Mouse (Mus musculus) liver, adult 2 months (tissue): Measurements from ENCODE around the gene Gm14435. TPM values are rescaled to one million over a fixed set of nuclear protein-coding genes. Genes with fewer than 3 reads are reported as not detected.
"Not testable (repeated sequence)": the region's sequence is repeated elsewhere in the genome, so short reads cannot be mapped to it uniquely, and the experiment has no call there.

Experiments
- DNase-seq: peaks from one replicate; pipeline ENCODE4 v3.0.0-alpha.2; 2011; ENCODE audit warnings: low read depth, low spot score; ENCODE audit errors: extremely low read depth
- H3K27ac ChIP-seq: fragments of 200-500 bp; replicated peaks from 2 replicates; pipeline ENCODE4 v1.5.1; 2012; ENCODE audit warnings: low read depth, mild to moderate bottlenecking, control low read depth, inconsistent platforms, low read length; ENCODE audit not compliant: insufficient read depth
- H3K27me3 ChIP-seq: fragments of 200-500 bp; 2 replicates; pipeline ENCODE4 v1.6.1; 2012; ENCODE audit warnings: mild to moderate bottlenecking, moderate library complexity, low read length, inconsistent platforms; ENCODE audit not compliant: control insufficient read depth, insufficient read depth
- H3K36me3 ChIP-seq: fragments of 200-500 bp; 2 replicates; pipeline ENCODE4 v1.6.1; 2012; ENCODE audit warnings: low read length, inconsistent platforms; ENCODE audit not compliant: control insufficient read depth, insufficient read depth
- H3K4me1 ChIP-seq: fragments of 200-500 bp; 2 replicates; pipeline ENCODE4 v1.6.1; 2011; ENCODE audit warnings: low read length; ENCODE audit not compliant: control insufficient read depth, insufficient read depth
- H3K4me3 ChIP-seq: fragments of 200-500 bp; 2 replicates; pipeline ENCODE4 v1.5.1; 2011; ENCODE audit warnings: low read depth, mild to moderate bottlenecking, control low read depth, low read length, moderate library complexity; ENCODE audit not compliant: insufficient read depth
- H3K79me2 ChIP-seq: fragments of 200-500 bp; 2 replicates; pipeline ENCODE4 v1.6.1; 2012; ENCODE audit warnings: inconsistent platforms, mild to moderate bottlenecking, low read length, moderate library complexity; ENCODE audit not compliant: control insufficient read depth, insufficient read depth
- H3K9ac ChIP-seq: fragments of 200-500 bp; 2 replicates; pipeline ENCODE4 v1.6.1; 2012; ENCODE audit warnings: low read depth, mild to moderate bottlenecking, control low read depth, inconsistent platforms, low read length
- WGBS: fragments of 180-500 bp; shearing (Covaris S2); methylation state at CpG from one replicate; pipeline ENCODE4 v1.1.7; 2018; 5-methylcytosine and 5-hydroxymethylcytosine counted together
- polyA plus RNA-seq: library from polyadenylated mRNA; depleted of rRNA; stranded (reverse); fragments of >200 nt; gene quantifications from 2 replicates; pipeline ENCODE4 v1.2.3, GENCODE M21; 2012; rRNA removed
- total RNA-seq: library from RNA; depleted of rRNA; stranded (reverse); fragments of >200 nt; gene quantifications from 2 replicates; pipeline ENCODE4 v1.2.3, GENCODE M21; 2014; rRNA removed

The Gm14435 gene
- total RNA-seq (2.4 and 2.9 TPM in 2 replicates), polyA plus RNA-seq (0.86 and 1.4 TPM in 2 replicates)

GRCm38 (mm10) chr2:176423294-176423693 is at the start of gene Gm14435:
TSS of gene Gm14435 (plus strand) at chr2:176423594.
- H3K4me1 ChIP-seq, H3K27me3 ChIP-seq, H3K4me3 ChIP-seq, H3K27ac ChIP-seq, DNase-seq, H3K9ac ChIP-seq, H3K79me2 ChIP-seq, H3K36me3 ChIP-seq: not testable (repeated sequence)
- no CpG with 5 or more reads among the region's 6 CpGs for WGBS

Other genes starting within 250 kb of the Gm14435 start
- 0.60 and 6.7 TPM in 2 replicates for gene 2210418O10Rik, start 197.0 kb upstream of the Gm14435 start, total RNA-seq
- 0.29 and 0.87 TPM in 2 replicates for gene 2210418O10Rik, start 197.0 kb upstream of the Gm14435 start, polyA plus RNA-seq
- not detected in 2 replicates for gene Gm11009, start 104.1 kb upstream of the Gm14435 start, total RNA-seq
- gene Gm11009, start 104.1 kb upstream of the Gm14435 start, polyA plus RNA-seq, result not detected in 2 replicates
- gene Gm14434, start 63.2 kb downstream of the Gm14435 start, total RNA-seq, result 1.5 TPM in 2 replicates
- gene Gm14434, start 63.2 kb downstream of the Gm14435 start, polyA plus RNA-seq, result 0.92 and 1.4 TPM in 2 replicates
- not detected in 2 replicates for gene Zfp967, start 97.5 kb downstream of the Gm14435 start, total RNA-seq
- gene Zfp967, start 97.5 kb downstream of the Gm14435 start, polyA plus RNA-seq, result not detected in 2 replicates
- gene Gm14308, start 212.8 kb downstream of the Gm14435 start, total RNA-seq, result 2.5 and 4.0 TPM in 2 replicates
- gene Gm14308, start 212.8 kb downstream of the Gm14435 start, polyA plus RNA-seq, result 0.45 and 0.46 TPM in 2 replicates
- 11.7 and 15.9 TPM in 2 replicates for gene Zfp973, start 246.9 kb downstream of the Gm14435 start, total RNA-seq
- gene Zfp973, start 246.9 kb downstream of the Gm14435 start, polyA plus RNA-seq, result 0.78 and 0.98 TPM in 2 replicates